Mouse (Mus musculus): Measurements from ENCODE around the gene Lhfpl4. TPM values are rescaled to one million over a fixed set of nuclear protein-coding genes. Genes with fewer than 3 reads are reported as not detected.
A peak's percentile ranks its signal among the peaks of the same experiment; 100 is the strongest.

The Lhfpl4 gene
- not detected in 2 replicates for polyA plus RNA-seq (2015; fragmentation: Nextera tagmentation; extraction: Ambion mirVana)

DNA sequence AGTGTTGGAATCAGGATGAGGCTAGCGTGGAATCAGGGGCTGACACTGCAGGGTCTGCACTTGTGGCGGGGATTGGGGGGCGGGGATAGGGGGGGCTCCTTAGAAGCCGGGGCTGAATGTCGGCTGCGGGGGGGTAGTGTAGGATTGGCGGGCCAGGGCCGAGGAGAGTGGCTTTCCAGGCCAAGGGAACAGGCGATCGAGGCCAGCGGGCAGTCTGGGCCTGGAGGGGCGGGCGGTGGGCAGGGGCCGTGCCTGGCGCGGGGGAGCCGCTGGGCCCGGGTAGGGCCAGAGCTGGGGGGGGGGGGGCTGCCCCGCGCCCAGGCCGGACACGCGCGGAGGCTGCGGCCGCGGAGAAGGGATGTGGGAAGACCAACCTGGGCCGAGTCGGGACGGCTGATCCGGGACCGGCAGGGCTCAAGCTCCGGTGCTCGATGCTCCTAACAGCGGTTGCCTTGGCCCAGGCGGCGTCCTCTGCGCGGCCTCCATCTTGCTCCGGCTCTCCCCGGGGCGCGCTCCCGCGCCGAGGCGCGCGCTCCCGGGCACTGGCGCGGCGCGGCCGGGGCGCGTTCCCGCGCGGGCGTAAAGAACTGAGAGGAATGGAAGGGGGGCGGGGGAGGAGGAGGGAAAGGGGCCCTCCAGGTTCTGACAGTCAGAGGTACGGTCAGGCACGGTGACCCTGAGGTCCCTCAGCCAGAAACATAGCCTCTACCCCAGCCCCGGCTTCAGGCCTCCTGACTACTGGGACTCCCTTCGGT lies at the start of gene Lhfpl4:
TSS of gene Lhfpl4 (minus strand) at position 544 of the 755 bp plus-strand sequence.
- DNase-seq (no peak), ATAC-seq (no peak)
- Histone ChIP-seq H3K27ac (ENCODE audit: low read depth) (no peak within 1 kb of the TSS), H3K36me3 (replicated peaks; ENCODE audit: insufficient read depth, low read length) (no peaks in the 10 kb centered on the region), H3K4me2 (ENCODE audit: low read depth, low read length) (peak within 1 kb of the TSS; percentile 72), H3K4me1 (ENCODE audit: insufficient read depth) (peaks cover 8% of the 10 kb centered on the region), H3K27me3 (ENCODE audit: insufficient read depth, low read length) (peaks cover 40% of the 10 kb centered on the region), H3K4me3 (ENCODE audit: low read depth, low read length) (peak within 1 kb of the TSS; percentile 42), H3K9me3 (ENCODE audit: low read length) (no peaks in the 10 kb centered on the region), H3K9ac (replicated peaks) (no peak within 1 kb of the TSS)
- TF ChIP-seq CTCF (IDR thresholded peaks at IDR 0.05; ENCODE audit: low read depth) (no peak), EP300 (IDR thresholded peaks at IDR 0.05; ENCODE audit: low read depth) (no peak)
- WGBS (ENCODE audit: insufficient replicate concordance): 2% methylated on average over 46 of the region's 66 CpGs

DNA sequence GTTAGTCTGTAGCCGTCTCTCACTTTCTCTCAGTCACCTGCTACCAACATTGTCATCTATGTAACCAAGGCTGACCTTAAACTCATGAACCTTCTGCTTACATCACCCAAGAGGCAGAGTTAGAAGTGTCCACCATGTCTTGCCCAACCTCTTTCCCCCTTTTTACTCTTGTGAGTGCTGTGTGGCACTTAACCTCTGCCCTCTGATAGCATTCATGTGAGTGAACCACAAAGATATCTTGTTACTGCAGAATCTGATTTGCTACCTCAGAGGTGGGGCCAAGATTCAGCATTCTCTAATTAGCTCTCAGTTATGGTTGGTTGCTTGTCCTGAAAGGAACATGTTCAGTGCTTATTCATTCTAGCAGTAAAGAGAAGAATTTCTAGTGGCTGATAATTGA lies 47.6 kb upstream of the Lhfpl4 start:
- no peak overlapping the region for H3K9ac ChIP-seq (replicated peaks)
- no peak overlapping the region for H3K4me2 ChIP-seq (ENCODE audit: low read depth, low read length)
- peaks cover 8% of the 10 kb centered on the region for H3K4me1 ChIP-seq (ENCODE audit: insufficient read depth)
- H3K9me3 ChIP-seq (ENCODE audit: low read length): no peaks in the 10 kb centered on the region
- WGBS (ENCODE audit: insufficient replicate concordance): 72% methylated on average over 1 of the region's 1 CpGs
- no peak overlapping the region for H3K27ac ChIP-seq (ENCODE audit: low read depth)
- H3K4me3 ChIP-seq (ENCODE audit: low read depth, low read length): no peak overlapping the region
- no peak for ATAC-seq
- TF ChIP-seq CTCF (IDR thresholded peaks at IDR 0.05; ENCODE audit: low read depth) (no peak), EP300 (IDR thresholded peaks at IDR 0.05; ENCODE audit: low read depth) (no peak)
- H3K36me3 ChIP-seq (replicated peaks; ENCODE audit: insufficient read depth, low read length): peaks cover 39% of the 10 kb centered on the region
- DNase-seq: no peak
- H3K27me3 ChIP-seq (ENCODE audit: insufficient read depth, low read length): no peaks in the 10 kb centered on the region

DNA sequence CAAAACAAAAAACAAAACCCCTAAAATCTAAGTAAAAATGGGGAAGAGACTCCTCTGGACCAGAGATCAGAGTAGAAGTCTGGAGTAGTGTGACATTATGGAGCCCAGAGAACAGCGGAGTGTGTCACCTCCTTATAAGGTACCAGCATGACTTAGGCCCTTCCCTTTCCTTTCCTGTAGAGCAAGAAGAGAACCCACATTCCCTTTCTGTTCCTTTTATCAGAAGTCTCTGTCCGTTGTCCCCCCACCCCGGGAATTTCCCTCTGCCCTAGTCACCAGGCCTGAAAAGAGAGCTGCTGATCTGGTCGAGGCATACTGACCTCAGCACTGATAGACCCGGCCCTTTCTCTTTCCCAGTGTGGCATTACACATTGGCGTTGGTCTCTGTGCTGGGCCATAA lies 43.3 kb upstream of the Lhfpl4 start:
- WGBS (ENCODE audit: insufficient replicate concordance): 8% methylated on average over 6 of the region's 6 CpGs
- no peak for ATAC-seq

DNA sequence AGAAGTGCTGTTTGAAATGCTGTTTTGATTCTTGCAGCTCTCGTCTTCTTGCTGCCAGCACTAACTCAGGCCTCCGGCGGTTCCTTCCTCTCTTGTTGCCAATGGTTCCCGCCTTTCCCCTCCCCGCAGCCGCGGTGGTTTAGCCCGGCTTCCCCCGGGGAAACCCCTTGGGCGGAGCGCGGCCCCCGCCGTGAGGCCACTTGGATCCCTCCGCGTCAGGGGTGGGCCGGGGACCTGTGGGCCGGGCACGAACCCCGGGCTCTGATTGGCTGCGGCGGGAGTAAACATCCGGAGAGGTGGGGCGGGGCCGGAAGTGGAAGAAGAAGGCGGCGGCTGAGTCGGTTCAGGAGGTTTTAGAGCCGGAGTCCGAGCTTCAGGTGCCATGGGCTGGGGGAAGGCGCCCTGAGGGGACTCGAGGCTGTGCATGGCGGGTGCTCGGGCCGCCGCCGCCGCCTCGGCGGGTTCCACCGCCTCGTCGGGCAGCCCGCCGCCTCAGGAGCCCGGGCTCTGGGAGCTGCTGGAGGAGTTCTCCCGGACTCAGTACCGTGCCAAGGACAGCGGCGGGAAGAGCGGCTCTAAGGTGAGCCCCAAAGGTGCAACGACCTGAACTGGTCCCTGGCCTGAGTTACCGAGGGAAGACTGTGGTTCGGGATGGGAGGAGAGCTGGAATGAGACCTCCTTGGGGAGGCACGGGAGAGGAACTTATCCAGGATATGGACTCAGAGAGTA lies 42.5 kb upstream of the Lhfpl4 start, which contains the start of gene Mtmr14:
TSS of gene Mtmr14 (plus strand) at position 302 of the 729 bp plus-strand sequence.
- Histone ChIP-seq H3K4me1 (ENCODE audit: insufficient read depth) (peaks cover 12% of the 10 kb centered on the region), H3K27me3 (ENCODE audit: insufficient read depth, low read length) (no peaks in the 10 kb centered on the region), H3K9ac (replicated peaks) (peak within 1 kb of the TSS; percentile 89), H3K9me3 (ENCODE audit: low read length) (no peaks in the 10 kb centered on the region), H3K36me3 (replicated peaks; ENCODE audit: insufficient read depth, low read length) (peaks cover 19% of the 10 kb centered on the region), H3K4me2 (ENCODE audit: low read depth, low read length) (peak within 1 kb of the TSS; percentile 76), H3K27ac (ENCODE audit: low read depth) (peak within 1 kb of the TSS; percentile 90), H3K4me3 (ENCODE audit: low read depth, low read length) (peak within 1 kb of the TSS; percentile 86)
- WGBS (ENCODE audit: insufficient replicate concordance): under 1% methylated on average over 52 of the region's 55 CpGs
- ATAC-seq (peak; percentile 100), DNase-seq (peak; percentile 100)
- TF ChIP-seq CTCF (IDR thresholded peaks at IDR 0.05; ENCODE audit: low read depth) (no peak), EP300 (IDR thresholded peaks at IDR 0.05; ENCODE audit: low read depth) (peak; percentile 87)

More for the DNA sequence above, 43.3 kb upstream of the Lhfpl4 start:
- Histone ChIP-seq H3K4me2 (ENCODE audit: low read depth, low read length) (peak overlapping the region; percentile 76), H3K4me3 (ENCODE audit: low read depth, low read length) (peak overlapping the region; percentile 86), H3K36me3 (replicated peaks; ENCODE audit: insufficient read depth, low read length) (peaks cover 27% of the 10 kb centered on the region), H3K27ac (ENCODE audit: low read depth) (peak overlapping the region; percentile 90), H3K4me1 (ENCODE audit: insufficient read depth) (peaks cover 12% of the 10 kb centered on the region), H3K9ac (replicated peaks) (peak overlapping the region; percentile 89), H3K27me3 (ENCODE audit: insufficient read depth, low read length) (no peaks in the 10 kb centered on the region), H3K9me3 (ENCODE audit: low read length) (no peaks in the 10 kb centered on the region)
- TF ChIP-seq EP300 (IDR thresholded peaks at IDR 0.05; ENCODE audit: low read depth) (no peak), CTCF (IDR thresholded peaks at IDR 0.05; ENCODE audit: low read depth) (no peak)
- peak; percentile 24 for DNase-seq

DNA sequence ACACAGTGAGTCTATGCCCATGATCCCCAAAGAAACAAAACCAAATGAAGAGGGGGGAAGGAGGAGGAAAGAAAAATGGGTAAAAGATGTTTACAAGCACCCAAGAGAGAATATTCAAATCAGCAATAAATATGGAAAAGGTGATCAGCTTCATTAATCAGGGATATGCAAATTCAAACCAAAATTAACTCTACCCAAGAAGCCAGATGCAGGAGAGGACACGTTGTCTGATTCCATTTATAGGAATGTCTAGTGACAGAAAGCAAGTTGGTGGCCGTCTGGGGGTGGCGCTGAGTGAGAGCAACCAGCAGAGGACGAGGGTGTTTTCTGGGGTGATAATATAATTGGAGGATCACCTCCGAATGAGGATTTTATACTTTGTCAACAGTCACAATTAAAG lies 40.0 kb upstream of the Lhfpl4 start:
- H3K36me3 ChIP-seq (replicated peaks; ENCODE audit: insufficient read depth, low read length): peaks cover 1% of the 10 kb centered on the region
- no peak for ATAC-seq

DNA sequence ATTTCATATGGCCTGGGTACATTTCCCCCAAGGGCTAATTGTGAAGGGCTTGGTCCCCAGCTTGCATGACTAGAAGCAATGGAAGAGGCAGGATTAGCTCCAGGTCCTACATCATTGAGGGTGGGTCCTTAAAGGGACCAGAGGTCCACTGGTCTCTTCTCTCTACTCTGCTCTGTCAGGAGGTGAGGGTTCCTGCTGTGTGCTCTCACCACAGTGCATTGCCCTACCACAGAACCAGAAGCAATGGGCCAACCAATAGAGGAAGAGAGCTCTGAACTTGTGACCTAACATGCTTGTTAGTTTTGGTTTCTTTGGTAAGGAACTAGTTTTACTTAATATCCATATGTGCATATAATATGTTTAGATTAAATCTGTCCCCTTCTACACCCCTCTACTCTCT lies 31.5 kb upstream of the Lhfpl4 start:
- no peak overlapping the region for H3K4me2 ChIP-seq (ENCODE audit: low read depth, low read length)
- H3K4me3 ChIP-seq (ENCODE audit: low read depth, low read length): no peak overlapping the region

More for the DNA sequence above, 40.0 kb upstream of the Lhfpl4 start:
- no peak overlapping the region for H3K4me2 ChIP-seq (ENCODE audit: low read depth, low read length)
- H3K9ac ChIP-seq (replicated peaks): no peak overlapping the region
- H3K9me3 ChIP-seq (ENCODE audit: low read length): peaks cover 5% of the 10 kb centered on the region; the same call in 1 of the 2 replicates
- peaks cover 12% of the 10 kb centered on the region for H3K4me1 ChIP-seq (ENCODE audit: insufficient read depth)
- no peak for DNase-seq
- no peak overlapping the region for H3K27ac ChIP-seq (ENCODE audit: low read depth)
- no peak overlapping the region for H3K4me3 ChIP-seq (ENCODE audit: low read depth, low read length)
- H3K27me3 ChIP-seq (ENCODE audit: insufficient read depth, low read length): no peaks in the 10 kb centered on the region
- WGBS (ENCODE audit: insufficient replicate concordance): 67% methylated on average over 5 of the region's 5 CpGs
- TF ChIP-seq EP300 (IDR thresholded peaks at IDR 0.05; ENCODE audit: low read depth): no peak
- TF ChIP-seq CTCF (IDR thresholded peaks at IDR 0.05; ENCODE audit: low read depth): no peak

More for the DNA sequence above, 31.5 kb upstream of the Lhfpl4 start:
- H3K9me3 ChIP-seq (ENCODE audit: low read length): peaks cover 5% of the 10 kb centered on the region; the same call in 1 of the 2 replicates
- DNase-seq: no peak
- TF ChIP-seq CTCF (IDR thresholded peaks at IDR 0.05; ENCODE audit: low read depth) (no peak), EP300 (IDR thresholded peaks at IDR 0.05; ENCODE audit: low read depth) (no peak)
- no peak for ATAC-seq
- H3K4me1 ChIP-seq (ENCODE audit: insufficient read depth): no peaks in the 10 kb centered on the region
- no peaks in the 10 kb centered on the region for H3K27me3 ChIP-seq (ENCODE audit: insufficient read depth, low read length)
- no peaks in the 10 kb centered on the region for H3K36me3 ChIP-seq (replicated peaks; ENCODE audit: insufficient read depth, low read length)
- H3K9ac ChIP-seq (replicated peaks): no peak overlapping the region
- no peak overlapping the region for H3K27ac ChIP-seq (ENCODE audit: low read depth)
